Mouse (Mus musculus) midbrain, embryonic 11.5 days (tissue): ENCODE measurements at regions not wholly inside any gene's neighbourhood (a gene's known extent, or its start where the extent isn't known, plus 50 kb on each side); places are given as distances from the start of the nearest gene placed in this dataset.

Source experiments
- ATAC-seq: fragments of 200-750 bp; cut with Nextera tagmentation; 2 replicates; pipeline ENCODE4 v1.8.0; 2017; ENCODE audit warnings: moderate TSS enrichment, moderate library complexity; ENCODE audit not compliant: low FRiP score
- DNase-seq: peaks from one replicate; pipeline ENCODE4 v3.0.0; 2015; ENCODE audit warnings: low spot score; ENCODE audit errors: missing footprints
- H3K27ac ChIP-seq: fragments of 300-500 bp; sonication (generic); 2 replicates; pipeline ENCODE4 v1.5.1; 2014; ENCODE audit warnings: low read depth, low read length
- H3K27me3 ChIP-seq: fragments of 300-500 bp; sonication (generic); 2 replicates; pipeline ENCODE4 v1.6.1; 2014; ENCODE audit warnings: mild to moderate bottlenecking, low read length, moderate library complexity, mixed read lengths; ENCODE audit not compliant: control insufficient read depth, insufficient read depth
- H3K36me3 ChIP-seq: fragments of 300-500 bp; sonication (generic); 2 replicates; pipeline ENCODE4 v1.6.1; 2014; ENCODE audit warnings: mild to moderate bottlenecking, low read length, moderate library complexity, mixed read lengths; ENCODE audit not compliant: control insufficient read depth, insufficient read depth
- H3K4me1 ChIP-seq: fragments of 300-500 bp; sonication (generic); 2 replicates; pipeline ENCODE4 v1.6.1; 2014; ENCODE audit warnings: low read length; ENCODE audit not compliant: control insufficient read depth, insufficient read depth
- H3K4me2 ChIP-seq: fragments of 300-500 bp; sonication (generic); 2 replicates; pipeline ENCODE4 v1.6.1; 2014; ENCODE audit warnings: mild to moderate bottlenecking, moderate library complexity
- H3K4me3 ChIP-seq: fragments of 300-500 bp; sonication (generic); 2 replicates; pipeline ENCODE4 v1.5.1; 2014; ENCODE audit warnings: low read depth, low read length
- H3K9ac ChIP-seq: fragments of 300-500 bp; sonication (generic); 2 replicates; pipeline ENCODE4 v1.6.1; 2014; ENCODE audit warnings: low read length
- H3K9me3 ChIP-seq: fragments of 300-500 bp; sonication (generic); 2 replicates; pipeline ENCODE4 v1.6.1; 2016; ENCODE audit warnings: low read length; ENCODE audit not compliant: control insufficient read depth
- WGBS: fragments of 180-500 bp; shearing (Covaris S2); extraction: QIAGEN DNeasy Blood & Tissue Kit; methylation state at CpG from one replicate; pipeline ENCODE4 v1.1.7; 2014; 5-methylcytosine and 5-hydroxymethylcytosine counted together

GRCm38 (mm10) chr5:85586727-85587126, 478.7 kb downstream of the Cenpc1 start:
- no peak overlapping the region for H3K4me3 ChIP-seq
- DNase-seq = peak; percentile 90
- no peaks in the 10 kb centered on the region for H3K36me3 ChIP-seq
- H3K4me2 ChIP-seq = no peak overlapping the region
- WGBS = 32% methylated on average over 3 of the region's 3 CpGs
- no peak for ATAC-seq
- H3K27ac ChIP-seq = no peak overlapping the region
- no peaks in the 10 kb centered on the region for H3K9me3 ChIP-seq
- H3K9ac ChIP-seq = no peak overlapping the region
- H3K4me1 ChIP-seq = no peaks in the 10 kb centered on the region
- H3K27me3 ChIP-seq = no peaks in the 10 kb centered on the region

- H3K9me3 ChIP-seq = no peaks in the 10 kb centered on the region
- H3K27ac ChIP-seq = no peak overlapping the region
- H3K36me3 ChIP-seq = no peaks in the 10 kb centered on the region
- ATAC-seq (no peak), DNase-seq (no peak)
- H3K4me3 ChIP-seq = no peak overlapping the region
- H3K4me2 ChIP-seq = no peak overlapping the region
- no peaks in the 10 kb centered on the region for H3K4me1 ChIP-seq
- no peaks in the 10 kb centered on the region for H3K27me3 ChIP-seq
- no peak overlapping the region for H3K9ac ChIP-seq
Measured at GRCm38 (mm10) chr5:85572531-85572930, 492.9 kb downstream of the Cenpc1 start.

GRCm38 (mm10) chr5:85571967-85572366, 493.4 kb downstream of the Cenpc1 start:
- ATAC-seq (no peak), DNase-seq (no peak)
- H3K4me2 ChIP-seq = no peak overlapping the region
- no peak overlapping the region for H3K27ac ChIP-seq
- no peaks in the 10 kb centered on the region for H3K27me3 ChIP-seq
- no peak overlapping the region for H3K4me3 ChIP-seq
- WGBS = 82% methylated on average over 4 of the region's 4 CpGs
- no peaks in the 10 kb centered on the region for H3K9me3 ChIP-seq
- H3K4me1 ChIP-seq = no peaks in the 10 kb centered on the region
- no peaks in the 10 kb centered on the region for H3K36me3 ChIP-seq
- H3K9ac ChIP-seq = no peak overlapping the region

GRCm38 (mm10) chr5:85571381-85571780, 494.0 kb downstream of the Cenpc1 start:
- Histone ChIP-seq H3K4me1 (no peaks in the 10 kb centered on the region), H3K4me3 (no peak overlapping the region), H3K9me3 (no peaks in the 10 kb centered on the region), H3K9ac (no peak overlapping the region), H3K27ac (no peak overlapping the region), H3K36me3 (no peaks in the 10 kb centered on the region), H3K27me3 (no peaks in the 10 kb centered on the region), H3K4me2 (no peak overlapping the region)
- DNase-seq = no peak
- 88% methylated on average over 3 of the region's 3 CpGs for WGBS
- ATAC-seq = no peak

- DNase-seq = no peak
- H3K27me3 ChIP-seq = no peaks in the 10 kb centered on the region
- ATAC-seq = no peak
- 84% methylated on average over 1 of the region's 1 CpGs for WGBS
- no peaks in the 10 kb centered on the region for H3K4me1 ChIP-seq
- H3K36me3 ChIP-seq = no peaks in the 10 kb centered on the region
- H3K4me2 ChIP-seq = no peak overlapping the region
- H3K4me3 ChIP-seq = no peak overlapping the region
- no peak overlapping the region for H3K9ac ChIP-seq
- no peak overlapping the region for H3K27ac ChIP-seq
- H3K9me3 ChIP-seq = no peaks in the 10 kb centered on the region
Measured at GRCm38 (mm10) chr5:85536329-85536728, 529.1 kb downstream of the Cenpc1 start.

GRCm38 (mm10) chr5:85525385-85526194, 539.8 kb downstream of the Cenpc1 start:
- no peaks in the 10 kb centered on the region for H3K27me3 ChIP-seq
- ATAC-seq (no peak), DNase-seq (no peak)
- no peaks in the 10 kb centered on the region for H3K36me3 ChIP-seq
- no peak overlapping the region for H3K4me2 ChIP-seq
- no peaks in the 10 kb centered on the region for H3K4me1 ChIP-seq
- WGBS = 87% methylated on average over 10 of the region's 10 CpGs
- no peak overlapping the region for H3K4me3 ChIP-seq
- no peak overlapping the region for H3K9ac ChIP-seq
- no peak overlapping the region for H3K27ac ChIP-seq
- no peaks in the 10 kb centered on the region for H3K9me3 ChIP-seq

GRCm38 (mm10) chr5:85505244-85505643, 560.1 kb downstream of the Cenpc1 start:
- 88% methylated on average over 1 of the region's 1 CpGs for WGBS
- no peak overlapping the region for H3K4me3 ChIP-seq
- no peak for ATAC-seq

GRCm38 (mm10) chr5:85497261-85497660, 568.1 kb downstream of the Cenpc1 start:
- no peak overlapping the region for H3K27ac ChIP-seq
- H3K4me1 ChIP-seq = no peaks in the 10 kb centered on the region
- DNase-seq (no peak), ATAC-seq (peak; percentile 7; the same call in 1 of the 2 replicates)
- H3K27me3 ChIP-seq = no peaks in the 10 kb centered on the region
- no peak overlapping the region for H3K9ac ChIP-seq
- 73% methylated on average over 2 of the region's 2 CpGs for WGBS
- no peaks in the 10 kb centered on the region for H3K36me3 ChIP-seq
- no peaks in the 10 kb centered on the region for H3K9me3 ChIP-seq
- no peak overlapping the region for H3K4me3 ChIP-seq
- no peak overlapping the region for H3K4me2 ChIP-seq

More at GRCm38 (mm10) chr5:85505244-85505643, 560.1 kb downstream of the Cenpc1 start:
- Histone ChIP-seq H3K9ac (no peak overlapping the region), H3K27me3 (no peaks in the 10 kb centered on the region), H3K9me3 (no peaks in the 10 kb centered on the region), H3K36me3 (no peaks in the 10 kb centered on the region), H3K27ac (no peak overlapping the region), H3K4me1 (no peaks in the 10 kb centered on the region), H3K4me2 (no peak overlapping the region)
- no peak for DNase-seq

GRCm38 (mm10) chr5:85485733-85486322, 579.6 kb downstream of the Cenpc1 start:
- no peak for ATAC-seq
- no peaks in the 10 kb centered on the region for H3K36me3 ChIP-seq
- H3K4me2 ChIP-seq = no peak overlapping the region
- no peaks in the 10 kb centered on the region for H3K27me3 ChIP-seq
- no peak overlapping the region for H3K9ac ChIP-seq
- no peaks in the 10 kb centered on the region for H3K9me3 ChIP-seq
- 89% methylated on average over 2 of the region's 2 CpGs for WGBS
- no peak for DNase-seq
- no peak overlapping the region for H3K27ac ChIP-seq
- no peak overlapping the region for H3K4me3 ChIP-seq
- H3K4me1 ChIP-seq = no peaks in the 10 kb centered on the region
